Mouse (Mus musculus): ENCODE measurements around the gene Rpl35. TPM values are rescaled to one million over a fixed set of nuclear protein-coding genes. Genes with fewer than 3 reads are reported as not detected.

Gene Rpl35
- total RNA-seq, 1 experiment from 2014 or later, result 1,207 TPM

- no peak for ATAC-seq (replicated peaks in 1 of 2; ENCODE audit: insufficient read depth in 1 of 2, low FRiP score in 2 of 2, low TSS enrichment in 1 of 2, low read depth in 1 of 2, poor library complexity in 2 of 2, severe bottlenecking in 2 of 2)
These were observed 32.2 kb downstream of the Rpl35 start for GRCm38 (mm10) chr2:38973223-38973622.

GRCm38 (mm10) chr2:38970057-38970456, 35.4 kb downstream of the Rpl35 start:
- peak; percentile 27 to 36; a peak in 1 of 4 replicates for ATAC-seq (replicated peaks in 1 of 2; ENCODE audit: insufficient read depth in 1 of 2, low FRiP score in 2 of 2, low TSS enrichment in 1 of 2, low read depth in 1 of 2, poor library complexity in 2 of 2, severe bottlenecking in 2 of 2)

- ATAC-seq (replicated peaks in 1 of 2; ENCODE audit: insufficient read depth in 1 of 2, low FRiP score in 2 of 2, low TSS enrichment in 1 of 2, low read depth in 1 of 2, poor library complexity in 2 of 2, severe bottlenecking in 2 of 2), result no peak; a peak in 1 of 4 replicates
These were observed 35.8 kb downstream of the Rpl35 start for GRCm38 (mm10) chr2:38969650-38970049.

DNA sequence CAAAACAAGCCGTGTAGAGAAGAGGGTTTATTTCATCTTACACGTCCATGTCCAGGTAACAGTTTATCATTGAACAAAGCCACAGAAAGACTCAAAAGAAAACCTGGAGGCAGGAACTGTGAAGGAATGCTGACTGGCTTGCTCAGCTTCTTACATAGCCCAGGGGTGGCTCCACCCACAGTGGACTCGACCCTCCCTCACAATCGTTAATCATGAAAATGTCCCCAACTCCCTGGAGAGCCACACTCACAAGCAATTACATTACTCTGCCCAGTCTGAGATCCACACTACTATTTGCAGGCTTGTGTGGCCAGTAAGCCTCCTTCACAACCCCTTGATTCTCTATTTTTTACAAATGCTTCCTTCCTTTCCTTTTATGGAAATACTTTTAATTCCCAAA, 41.2 kb downstream of the Rpl35 start:
- no peak for ATAC-seq (replicated peaks in 1 of 2; ENCODE audit: insufficient read depth in 1 of 2, low FRiP score in 2 of 2, low TSS enrichment in 1 of 2, low read depth in 1 of 2, poor library complexity in 2 of 2, severe bottlenecking in 2 of 2)

GRCm38 (mm10) chr2:38957671-38958223, 47.7 kb downstream of the Rpl35 start:
- no peak for ATAC-seq (replicated peaks in 1 of 2; ENCODE audit: insufficient read depth in 1 of 2, low FRiP score in 2 of 2, low TSS enrichment in 1 of 2, low read depth in 1 of 2, poor library complexity in 2 of 2, severe bottlenecking in 2 of 2)

DNA sequence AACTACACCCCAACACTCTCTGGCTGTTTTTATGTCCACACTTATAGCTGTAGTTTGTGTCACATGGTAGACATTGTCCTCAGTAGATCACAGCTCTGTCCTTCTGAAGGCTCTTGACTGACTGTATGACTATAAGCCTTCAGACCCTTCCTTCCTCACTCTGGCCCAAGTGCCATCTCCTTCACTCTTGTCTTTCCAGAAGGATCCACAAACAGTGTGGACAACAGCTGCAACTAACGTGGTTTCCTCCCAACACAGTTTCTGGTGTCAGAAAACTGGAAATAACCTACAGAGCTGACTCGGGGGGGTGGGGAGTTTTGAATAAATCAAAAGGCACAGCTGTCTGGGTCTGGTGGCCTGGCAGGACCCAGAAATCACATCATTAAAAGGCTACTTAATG, 49.4 kb downstream of the Rpl35 start:
- no peak for ATAC-seq (replicated peaks in 1 of 2; ENCODE audit: insufficient read depth in 1 of 2, low FRiP score in 2 of 2, low TSS enrichment in 1 of 2, low read depth in 1 of 2, poor library complexity in 2 of 2, severe bottlenecking in 2 of 2)

- no peak for ATAC-seq (replicated peaks in 1 of 2; ENCODE audit: insufficient read depth in 1 of 2, low FRiP score in 2 of 2, low TSS enrichment in 1 of 2, low read depth in 1 of 2, poor library complexity in 2 of 2, severe bottlenecking in 2 of 2)
These were observed 52.1 kb downstream of the Rpl35 start for GRCm38 (mm10) chr2:38953152-38953883.

Other genes with a start within 250 kb of the Rpl35 start
- gene Nr6a1, start 77.9 kb downstream of the Rpl35 start, total RNA-seq (2017), result 0.13 and 3.2 TPM in 2 replicates
- gene Olfml2a, start 73.6 kb downstream of the Rpl35 start, total RNA-seq (2017), result 0.25 TPM in 1 of 2 replicates, not detected in the other
- gene Wdr38, start 8.1 kb downstream of the Rpl35 start, total RNA-seq (2017), result 0.44 and 0.65 TPM in 2 replicates
- 61.2 and 64.3 TPM in 2 replicates for gene Arpc5l, start 276 bp downstream of the Rpl35 start, total RNA-seq (2017)
- 27.3 and 33.0 TPM in 2 replicates for gene Golga1, start 59.9 kb upstream of the Rpl35 start, total RNA-seq (2017)
- 17.8 and 25.8 TPM in 2 replicates for gene Scai, start 185.1 kb upstream of the Rpl35 start, total RNA-seq (2017)
- gene Ppp6c, start 220.8 kb upstream of the Rpl35 start, total RNA-seq (2017), result 50.3 and 66.5 TPM in 2 replicates